Mouse (Mus musculus) CH12.LX (cell line): ENCODE measurements around the gene Rnf41. TPM values are rescaled to one million over a fixed set of nuclear protein-coding genes. Genes with fewer than 3 reads are reported as not detected.

Experiments used
- DNase-seq: peaks from one replicate; pipeline ENCODE4 v3.0.0-alpha.2; 2013; ENCODE audit errors: extremely low read depth
- H3K27ac ChIP-seq: 2 replicates; pipeline ENCODE4 v1.5.1; 2012; ENCODE audit warnings: low read depth, mild to moderate bottlenecking, control low read depth, moderate library complexity; ENCODE audit not compliant: insufficient read depth
- H3K27me3 ChIP-seq: replicated peaks from 2 replicates; pipeline ENCODE3; 2012; ENCODE audit warnings: inconsistent platforms
- H3K36me3 ChIP-seq, 2 experiments: replicated peaks in 1 of 2; 2 replicates each; pipeline versions ENCODE3 to v1.6.1; 2012; ENCODE audit warnings: inconsistent platforms in 1 of 2, low read length in 1 of 2, mild to moderate bottlenecking in 1 of 2, mixed read lengths in 1 of 2, moderate library complexity in 1 of 2; ENCODE audit not compliant: control insufficient read depth in 1 of 2, insufficient read depth in 1 of 2
- H3K4me1 ChIP-seq, 2 experiments: 2 replicates each; pipeline ENCODE4 v1.6.1; 2012; ENCODE audit warnings: inconsistent platforms in 1 of 2, moderate library complexity in 1 of 2; ENCODE audit not compliant: insufficient read depth in 2 of 2, control insufficient read depth in 1 of 2
- H3K4me2 ChIP-seq: 2 replicates; pipeline ENCODE4 v1.6.1; 2012; ENCODE audit warnings: low read depth, mild to moderate bottlenecking, control low read depth; ENCODE audit not compliant: poor library complexity, insufficient read depth, severe bottlenecking
- H3K4me3 ChIP-seq, 3 experiments: fragments of 150-350 bp in 1 of 3; sonication (generic) in 1 of 3; replicated peaks in 1 of 3; 2 replicates each; pipeline versions ENCODE3 to v1.5.1; 2011 to 2012; ENCODE audit warnings: low read depth in 2 of 3, low read length in 2 of 3, mild to moderate bottlenecking in 2 of 3, moderate library complexity in 2 of 3, control low read depth in 1 of 3, improper control_type of control experiment in 1 of 3, inconsistent platforms in 1 of 3, mixed read lengths in 1 of 3; ENCODE audit not compliant: poor library complexity in 1 of 3
- H3K79me2 ChIP-seq: replicated peaks from 2 replicates; pipeline ENCODE4 v1.6.1; 2012; ENCODE audit warnings: mild to moderate bottlenecking, moderate library complexity; ENCODE audit not compliant: control insufficient read depth, poor library complexity, insufficient read depth, severe bottlenecking; ENCODE audit errors: extremely low read depth
- H3K9ac ChIP-seq: 2 replicates; pipeline ENCODE4 v1.6.1; 2012; ENCODE audit warnings: low read depth, mild to moderate bottlenecking, control low read depth, moderate library complexity; ENCODE audit not compliant: insufficient read depth
- H3K9me3 ChIP-seq: replicated peaks from 2 replicates; pipeline ENCODE3; 2012; ENCODE audit warnings: low read length, inconsistent platforms, mixed read lengths
- BHLHE40 ChIP-seq: IDR thresholded peaks from 2 replicates; pipeline ENCODE4 v1.6.1; 2011; ENCODE audit warnings: mild to moderate bottlenecking, low read depth, low read length, improper control_type of control experiment
- CHD1 ChIP-seq: IDR thresholded peaks from 2 replicates; pipeline ENCODE4 v1.6.1; 2012; ENCODE audit warnings: low read depth, low read length, improper control_type of control experiment, inconsistent platforms
- CTCF ChIP-seq, 2 experiments: IDR thresholded peaks in 1 of 2; conservative IDR thresholded peaks in 1 of 2; 2 replicates each; pipeline ENCODE4 v1.5.1; 2011 to 2012; ENCODE audit warnings: low read depth in 2 of 2, low read length in 2 of 2, improper control_type of control experiment in 1 of 2, inconsistent platforms in 1 of 2, mild to moderate bottlenecking in 1 of 2, moderate library complexity in 1 of 2
- E2F4 ChIP-seq: IDR thresholded peaks from 2 replicates; pipeline ENCODE4 v1.6.1; 2011; ENCODE audit warnings: low read depth, low read length, improper control_type of control experiment; ENCODE audit not compliant: insufficient replicate concordance
- ELF1 ChIP-seq: IDR thresholded peaks from 2 replicates; pipeline ENCODE4 v1.6.1; 2014; ENCODE audit warnings: low read depth, mild to moderate bottlenecking, inconsistent platforms, low read length, improper control_type of control experiment
- EP300 ChIP-seq: IDR thresholded peaks from 2 replicates; pipeline ENCODE4 v1.6.1; 2011; ENCODE audit warnings: low read length, improper control_type of control experiment
- ETS1 ChIP-seq: conservative IDR thresholded peaks from 2 replicates; pipeline ENCODE4 v1.6.1; 2012; ENCODE audit warnings: low read depth, mild to moderate bottlenecking, inconsistent platforms, low read length, improper control_type of control experiment, moderate library complexity
- IRF4 ChIP-seq: IDR thresholded peaks from 2 replicates; pipeline ENCODE4 v1.6.1; 2014; ENCODE audit warnings: low read depth, mild to moderate bottlenecking, inconsistent platforms, low read length, improper control_type of control experiment
- JUN ChIP-seq: IDR thresholded peaks from 2 replicates; pipeline ENCODE4 v1.6.1; 2011; ENCODE audit warnings: low read depth, mild to moderate bottlenecking, low read length, improper control_type of control experiment, moderate library complexity; ENCODE audit not compliant: insufficient read depth
- JUND ChIP-seq: conservative IDR thresholded peaks from 2 replicates; pipeline ENCODE4 v1.6.1; 2011; ENCODE audit warnings: low read depth, low read length, improper control_type of control experiment
- KAT2A ChIP-seq: IDR thresholded peaks from 2 replicates; pipeline ENCODE4 v1.6.1; 2012; ENCODE audit warnings: low read length, improper control_type of control experiment, inconsistent platforms; ENCODE audit not compliant: insufficient replicate concordance
- MAFK ChIP-seq: IDR thresholded peaks from 2 replicates; pipeline ENCODE4 v1.6.1; 2011; ENCODE audit warnings: low read length, improper control_type of control experiment; ENCODE audit not compliant: insufficient replicate concordance
- MEF2A ChIP-seq: IDR thresholded peaks from 2 replicates; pipeline ENCODE4 v1.6.1; 2014; ENCODE audit warnings: low read depth, mild to moderate bottlenecking, inconsistent platforms, low read length, improper control_type of control experiment, borderline replicate concordance
- MXI1 ChIP-seq: IDR thresholded peaks from 2 replicates; pipeline ENCODE4 v1.6.1; 2011; ENCODE audit warnings: mild to moderate bottlenecking, low read depth, low read length, improper control_type of control experiment
- NELFE ChIP-seq: IDR thresholded peaks from 2 replicates; pipeline ENCODE4 v1.6.1; 2011; ENCODE audit warnings: low read depth, low read length, improper control_type of control experiment
- NRF1 ChIP-seq: IDR thresholded peaks from 2 replicates; pipeline ENCODE4 v1.6.1; 2014; ENCODE audit warnings: low read depth, mild to moderate bottlenecking, inconsistent platforms, low read length, improper control_type of control experiment, moderate library complexity
- PAX5 ChIP-seq: IDR thresholded peaks from 2 replicates; pipeline ENCODE4 v1.6.1; 2012; ENCODE audit warnings: low read length, inconsistent platforms, mixed read lengths
- POLR2A ChIP-seq: IDR thresholded peaks from 2 replicates; pipeline ENCODE4 v1.6.1; 2011; ENCODE audit warnings: low read depth, mild to moderate bottlenecking, improper control_type of control experiment, low read length
- RAD21 ChIP-seq: IDR thresholded peaks from 2 replicates; pipeline ENCODE4 v1.6.1; 2011; ENCODE audit warnings: low read depth, mild to moderate bottlenecking, low read length, improper control_type of control experiment, moderate library complexity
- SIN3A ChIP-seq: IDR thresholded peaks from 2 replicates; pipeline ENCODE4 v1.6.1; 2012; ENCODE audit warnings: low read length, improper control_type of control experiment, inconsistent platforms
- SMC3 ChIP-seq: IDR thresholded peaks from 2 replicates; pipeline ENCODE4 v1.6.1; 2011; ENCODE audit warnings: low read depth, low read length, improper control_type of control experiment
- TBP ChIP-seq: conservative IDR thresholded peaks from 2 replicates; pipeline ENCODE4 v1.6.1; 2011; ENCODE audit warnings: low read depth, low read length, improper control_type of control experiment
- UBTF ChIP-seq: IDR thresholded peaks from 2 replicates; pipeline ENCODE4 v1.6.1; 2012; ENCODE audit warnings: low read depth, mild to moderate bottlenecking, inconsistent platforms, low read length, improper control_type of control experiment, moderate library complexity
- USF1 ChIP-seq: IDR thresholded peaks from 2 replicates; pipeline ENCODE4 v1.6.1; 2014; ENCODE audit warnings: low read depth, mild to moderate bottlenecking, inconsistent platforms, low read length, improper control_type of control experiment
- USF2 ChIP-seq: conservative IDR thresholded peaks from 2 replicates; pipeline ENCODE4 v1.6.1; 2011; ENCODE audit warnings: low read depth, low read length, improper control_type of control experiment
- ZC3H11A ChIP-seq: IDR thresholded peaks from 2 replicates; pipeline ENCODE4 v1.6.1; 2012; ENCODE audit warnings: low read depth, mild to moderate bottlenecking, inconsistent platforms, low read length, improper control_type of control experiment
- ZMIZ1 ChIP-seq: IDR thresholded peaks from 2 replicates; pipeline ENCODE4 v1.6.1; 2012; ENCODE audit warnings: low read depth, mild to moderate bottlenecking, inconsistent platforms, low read length, improper control_type of control experiment
- ZNF384 ChIP-seq: IDR thresholded peaks from 2 replicates; pipeline ENCODE4 v1.6.1; 2012; ENCODE audit warnings: low read depth, low read length, improper control_type of control experiment, inconsistent platforms
- dilution Hi-C: fragments of 300-500 bp; cut with MboI; formaldehyde crosslinking; loops from 2 replicates; pipeline ENCODE4 v1.14.3; 2020; ENCODE audit warnings: low sequenced_read_pairs; ENCODE audit not compliant: extremely low pct_unique_long_range_greater_than_20kb, extremely low pct_ligation_motif_present
- in situ Hi-C: fragments of 300-500 bp; cut with MboI; formaldehyde crosslinking; loops from 3 replicates; pipeline ENCODE4 v1.14.3; 2019; ENCODE audit warnings: low sequenced_read_pairs, low pct_ligation_motif_present, low pct_unique_long_range_greater_than_20kb, mixed read lengths
- polyA plus RNA-seq: library from polyadenylated mRNA; unstranded; fragments of >175 nt; gene quantifications from 2 replicates; pipeline ENCODE4 v1.2.1, GENCODE M21; 2012; ENCODE audit warnings: low read depth; ENCODE audit not compliant: insufficient read length
- total RNA-seq, 2 experiments: library from RNA; depleted of rRNA; stranded (reverse); fragments of 300-350 nt in 1 of 2; fragments of >200 nt in 1 of 2; gene quantifications; 2 replicates each; pipeline ENCODE4 v1.2.3; 2012 to 2014

The Rnf41 gene
- total and polyA plus RNA-seq, 3 experiments = 15.3 to 19.9 (median 17.4) TPM

GRCm38 (mm10) chr10:128457676-128458075, 46.2 kb downstream of the Rnf41 start:
- H3K79me2 ChIP-seq = peaks cover 16% of the 10 kb centered on the region
- H3K27ac ChIP-seq = no peak overlapping the region
- DNase-seq = no peak
- dilution Hi-C loops (no loop called here), in situ Hi-C loops (no loop called here)
- no peak for TF ChIP-seq POLR2A
- TF ChIP-seq RAD21 = no peak
- no peak for TF ChIP-seq ELF1
- no peak for TF ChIP-seq ZNF384
- no peak for TF ChIP-seq PAX5
- no peak for TF ChIP-seq NELFE
- no peak for TF ChIP-seq JUND
- TF ChIP-seq ETS1 = no peak
- no peak for TF ChIP-seq CHD1
- no peak for TF ChIP-seq USF1
- TF ChIP-seq E2F4 = no peak
- no peak for TF ChIP-seq CTCF (conservative IDR thresholded peaks at IDR 0.05 in 1 of 2, IDR thresholded peaks at IDR 0.05 in 1 of 2; ENCODE audit: low read depth in 2 of 2, low read length in 2 of 2)
- TF ChIP-seq USF2 = no peak
- no peak for TF ChIP-seq JUN
- no peak for TF ChIP-seq MXI1
- no peak for TF ChIP-seq SMC3
- TF ChIP-seq UBTF = no peak
- TF ChIP-seq KAT2A = no peak
- TF ChIP-seq ZC3H11A = no peak
- H3K9ac ChIP-seq = no peak overlapping the region
- no peaks in the 10 kb centered on the region for H3K9me3 ChIP-seq
- peaks cover 6 to 19% of the 10 kb centered on the region in 2 experiments for H3K36me3 ChIP-seq
- 0 out of 2 replicates have a peak overlapping the region, but pooled peaks have one; percentile 13 for H3K4me2 ChIP-seq
- H3K4me3 ChIP-seq = no peak overlapping the region
- H3K4me1 ChIP-seq = peaks cover 6 to 28% of the 10 kb centered on the region in 2 experiments
- no peaks in the 10 kb centered on the region for H3K27me3 ChIP-seq

DNA sequence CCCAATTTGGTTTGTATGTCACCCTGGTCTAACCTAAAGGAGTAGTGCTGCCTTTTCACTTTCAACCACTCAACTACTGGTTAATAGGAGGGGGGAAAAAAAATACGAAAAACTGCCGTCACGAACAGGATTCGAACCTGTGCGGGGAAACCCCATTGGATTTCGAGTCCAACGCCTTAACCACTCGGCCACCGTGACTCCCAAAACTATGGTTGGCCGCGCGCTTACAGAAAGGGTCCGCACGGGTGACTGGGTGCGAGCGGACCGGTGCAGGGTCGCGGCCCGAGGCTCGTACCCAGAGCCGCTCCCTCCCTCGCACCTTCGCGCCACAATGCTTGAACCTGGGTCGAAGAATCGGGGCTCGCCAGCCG, 46.9 kb downstream of the Rnf41 start:
- in situ Hi-C loops = no loop called here
- Histone ChIP-seq H3K27ac (peak overlapping the region; percentile 69), H3K4me2 (peak overlapping the region; percentile 16), H3K36me3 (peaks cover 7 to 25% of the 10 kb centered on the region in 2 experiments), H3K9me3 (no peaks in the 10 kb centered on the region), H3K9ac (peak overlapping the region; percentile 66), H3K4me1 (peaks cover 6 to 28% of the 10 kb centered on the region in 2 experiments), H3K27me3 (no peaks in the 10 kb centered on the region), H3K4me3 (peak overlapping the region; percentile 77 to 86 (median 82)), H3K79me2 (peaks cover 16% of the 10 kb centered on the region)
- dilution Hi-C loops = no loop called here
- peak; percentile 90 for DNase-seq
- TF ChIP-seq TBP = peak; percentile 99
- peak; percentile 98 for TF ChIP-seq MAFK
- TF ChIP-seq KAT2A = peak; percentile 78; the same call in 1 of the 2 replicates
- TF ChIP-seq POLR2A = peak; percentile 39; the same call in 1 of the 2 replicates
- TF ChIP-seq EP300 = no peak
- peak; percentile 62; the same call in 1 of the 2 replicates for TF ChIP-seq IRF4
- TF ChIP-seq ZMIZ1 = no peak
- TF ChIP-seq SIN3A = no peak; the same call in 1 of the 2 replicates
- TF ChIP-seq MEF2A = no peak
- TF ChIP-seq ELF1 = peak; percentile 98
- TF ChIP-seq USF1 = no peak
- TF ChIP-seq NRF1 = peak; percentile 70
- peak; percentile 84; the same call in 1 of the 2 replicates for TF ChIP-seq E2F4
- peak; percentile 75 for TF ChIP-seq ZNF384
- 0 out of 2 replicates have a peak, but pooled peaks have one; percentile 9 for TF ChIP-seq BHLHE40
